Mouse (Mus musculus) gastrocnemius, postnatal 25 days (tissue): ENCODE measurements around the gene Pcdh7. TPM values are rescaled to one million over a fixed set of nuclear protein-coding genes. Genes with fewer than 3 reads are reported as not detected.
"Not testable (repeated sequence)": the region's sequence is repeated elsewhere in the genome, so short reads cannot be mapped to it uniquely, and the experiment has no call there.

Experiments
- DNase-seq: peaks from one replicate; pipeline ENCODE4 v3.0.0; 2022
- total RNA-seq, 2 experiments: library from RNA; stranded (reverse); gene quantifications; 1 replicate in 1 of 2; 2 replicates in 1 of 2; pipeline ENCODE4 v1.2.3; 2021

Gene Pcdh7
- total RNA-seq, 2 experiments from 2014 or later, result 2.6 to 3.0 TPM

DNA sequence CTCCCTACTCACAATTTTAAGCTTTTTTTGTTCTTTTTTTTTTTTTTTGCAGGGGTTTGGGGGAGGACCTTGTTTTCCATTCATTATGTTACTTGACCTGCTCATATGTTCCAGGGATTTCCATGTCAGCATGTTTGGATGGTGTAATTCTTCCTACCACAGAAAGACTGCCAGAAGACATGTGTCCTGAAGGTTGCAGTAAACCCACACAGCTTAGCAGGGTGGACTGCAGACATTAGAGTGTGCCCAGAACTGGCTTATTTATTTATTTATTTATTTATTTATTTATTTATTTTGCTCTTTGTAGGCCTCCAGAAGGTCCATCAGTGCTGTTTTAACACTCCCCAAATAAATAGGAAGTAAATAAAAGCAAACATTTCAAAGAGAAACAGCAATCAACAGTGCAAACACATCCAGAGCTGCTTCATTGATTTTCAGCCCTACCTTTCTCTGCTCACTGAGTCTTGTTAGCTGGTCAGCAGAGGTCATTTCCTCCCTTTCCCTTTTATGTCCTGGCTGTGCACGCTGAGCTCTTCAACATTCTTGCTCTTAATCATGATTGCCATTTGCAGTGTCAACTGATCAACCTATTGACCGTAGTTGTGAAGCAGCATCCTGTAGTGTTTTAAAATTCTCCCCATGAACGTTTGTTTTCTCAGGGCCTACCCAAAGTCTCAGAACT is 401.3 kb downstream of the Pcdh7 start:
- no peak for DNase-seq

GRCm38 (mm10) chr5:58143897-58144296 is 426.1 kb downstream of the Pcdh7 start:
- DNase-seq, result no peak

- no peak for DNase-seq
These were observed 436.2 kb downstream of the Pcdh7 start for GRCm38 (mm10) chr5:58153966-58154365.

DNA sequence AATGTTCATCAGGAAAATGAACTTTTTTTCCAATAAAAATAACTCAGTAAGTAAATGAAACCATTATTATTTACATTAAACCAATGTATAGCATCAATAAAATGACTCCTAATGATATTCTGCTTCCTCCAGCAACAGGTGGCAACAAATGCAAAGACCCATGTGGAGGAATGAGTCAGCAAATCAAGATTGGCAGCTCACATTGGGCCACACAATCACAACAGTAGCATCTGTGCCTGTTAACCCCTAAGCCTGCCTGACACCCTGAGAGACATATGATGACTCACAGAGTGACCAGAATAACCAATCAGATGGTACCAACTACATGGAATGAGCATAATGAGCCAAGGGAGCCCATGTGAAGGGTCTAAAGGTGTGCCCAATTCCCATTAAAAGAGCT is 454.5 kb downstream of the Pcdh7 start:
- DNase-seq, result no peak

- DNase-seq, result not testable (repeated sequence)
These were observed 456.6 kb downstream of the Pcdh7 start for GRCm38 (mm10) chr5:58174335-58174734.

DNA sequence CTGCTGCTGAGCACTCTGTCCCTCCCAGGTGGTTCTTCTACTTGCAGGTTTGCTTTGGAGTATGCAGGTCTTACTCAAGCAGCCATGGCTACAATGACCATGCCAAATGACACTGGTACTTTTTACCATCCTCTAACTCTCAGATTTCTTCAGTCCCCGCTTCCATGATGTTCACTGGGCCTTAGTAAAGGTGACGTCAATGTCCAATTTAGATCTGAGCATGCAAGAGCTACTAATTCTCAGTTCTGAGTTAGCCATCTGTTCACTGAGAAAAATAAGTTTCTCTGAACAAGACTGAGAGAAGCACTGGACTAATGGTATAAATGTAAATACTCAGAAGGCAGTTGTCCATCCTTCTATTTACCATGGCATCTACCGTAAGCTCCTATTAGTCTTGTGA is 457.8 kb downstream of the Pcdh7 start:
- no peak for DNase-seq
